Mouse (Mus musculus) brain, embryonic 18.5 days (tissue): Measurements from ENCODE around the gene Mpv17l.
A peak's percentile ranks its signal among the peaks of the same experiment; 100 is the strongest.
"Not testable (repeated sequence)": the region's sequence is repeated elsewhere in the genome, so short reads cannot be mapped to it uniquely, and the experiment has no call there.

Experiments
- DNase-seq: peaks from one replicate; pipeline ENCODE4 v3.0.0-alpha.2; 2012; ENCODE audit warnings: low read depth, low spot score

Gene Mpv17l

GRCm38 (mm10) chr16:13927456-13928075 lies 24.6 kb downstream of the Mpv17l start:
- no peak for DNase-seq

- DNase-seq, result peak; percentile 73
These were observed 37.3 kb downstream of the Mpv17l start for GRCm38 (mm10) chr16:13940139-13940846.

GRCm38 (mm10) chr16:13940847-13941395 lies 38.0 kb downstream of the Mpv17l start:
- no peak for DNase-seq

- no peak for DNase-seq
These were observed 41.2 kb downstream of the Mpv17l start for GRCm38 (mm10) chr16:13944178-13944577.

GRCm38 (mm10) chr16:13944752-13945151 lies 41.8 kb downstream of the Mpv17l start:
- DNase-seq, result no peak

- no peak for DNase-seq
These were observed 42.2 kb downstream of the Mpv17l start for GRCm38 (mm10) chr16:13945153-13945552.

- DNase-seq, result no peak
These were observed 43.3 kb downstream of the Mpv17l start for GRCm38 (mm10) chr16:13946306-13946705.

- DNase-seq, result no peak
These were observed 48.3 kb downstream of the Mpv17l start for GRCm38 (mm10) chr16:13951245-13951644.

- DNase-seq, result no peak
These were observed 59.1 kb downstream of the Mpv17l start for GRCm38 (mm10) chr16:13962053-13962452.

GRCm38 (mm10) chr16:13969096-13969495 lies 66.1 kb downstream of the Mpv17l start:
- no peak for DNase-seq

- DNase-seq, result no peak
These were observed 69.1 kb downstream of the Mpv17l start for GRCm38 (mm10) chr16:13972051-13972450.

GRCm38 (mm10) chr16:13976358-13976896 lies 73.5 kb downstream of the Mpv17l start:
- DNase-seq, result not testable (repeated sequence)

GRCm38 (mm10) chr16:13977026-13977425 lies 74.1 kb downstream of the Mpv17l start:
- DNase-seq, result not testable (repeated sequence)

- DNase-seq, result not testable (repeated sequence)
These were observed 78.8 kb downstream of the Mpv17l start for GRCm38 (mm10) chr16:13981726-13982125.

GRCm38 (mm10) chr16:13983161-13983560 lies 80.2 kb downstream of the Mpv17l start:
- DNase-seq, result no peak

GRCm38 (mm10) chr16:13986197-13986573 lies 83.2 kb downstream of the Mpv17l start:
- DNase-seq, result no peak

GRCm38 (mm10) chr16:13986574-13987478 lies 83.9 kb downstream of the Mpv17l start, which contains the start of the genes 2900011O08Rik and Ifitm7:
2900011O08Rik (plus strand) TSS chr16:13986604.
Ifitm7 (minus strand) TSS chr16:13986888.
- peak; percentile 76 for DNase-seq

- no peak for DNase-seq
These were observed 89.7 kb downstream of the Mpv17l start for GRCm38 (mm10) chr16:13992518-13993248.

- no peak for DNase-seq
These were observed 91.1 kb downstream of the Mpv17l start for GRCm38 (mm10) chr16:13994076-13994475.

- no peak for DNase-seq
These were observed 91.5 kb downstream of the Mpv17l start for GRCm38 (mm10) chr16:13994502-13994901.
